Mouse (Mus musculus) megakaryocyte, embryonic 14.5 days (primary cell): ENCODE measurements around the gene Fubp1. TPM values are rescaled to one million over a fixed set of nuclear protein-coding genes. Genes with fewer than 3 reads are reported as not detected.

ENCODE experiments used
- H3K27me3 ChIP-seq: replicated peaks from 2 replicates; pipeline ENCODE3; 2012; ENCODE audit warnings: inconsistent platforms
- H3K36me3 ChIP-seq: replicated peaks from 2 replicates; pipeline ENCODE3; 2012; ENCODE audit warnings: low read length, inconsistent platforms, mixed read lengths
- H3K4me1 ChIP-seq: 2 replicates; pipeline ENCODE4 v1.6.1; 2012; ENCODE audit warnings: inconsistent platforms
- H3K4me3 ChIP-seq: replicated peaks from 2 replicates; pipeline ENCODE3; 2012; ENCODE audit warnings: moderate library complexity, mild to moderate bottlenecking, inconsistent platforms
- H3K9me3 ChIP-seq: 2 replicates; pipeline ENCODE4 v1.6.1; 2012; ENCODE audit warnings: inconsistent platforms
- FLI1 ChIP-seq: IDR thresholded peaks from 2 replicates; pipeline ENCODE4 v1.6.1; 2012; ENCODE audit warnings: low read length, inconsistent platforms, mixed read lengths
- GATA1 ChIP-seq: IDR thresholded peaks from 3 replicates; pipeline ENCODE4 v1.6.1; 2012; ENCODE audit warnings: mixed read lengths, low read length, inconsistent platforms, borderline replicate concordance
- polyA plus RNA-seq: library from polyadenylated mRNA; stranded (reverse); fragments of >175 nt; gene quantifications from 2 replicates; pipeline ENCODE4 v1.2.3, GENCODE M21; 2012; ENCODE audit warnings: low replicate concordance; ENCODE audit not compliant: insufficient read depth

Fubp1 gene
- polyA plus RNA-seq, 1 experiment = 205 TPM

DNA sequence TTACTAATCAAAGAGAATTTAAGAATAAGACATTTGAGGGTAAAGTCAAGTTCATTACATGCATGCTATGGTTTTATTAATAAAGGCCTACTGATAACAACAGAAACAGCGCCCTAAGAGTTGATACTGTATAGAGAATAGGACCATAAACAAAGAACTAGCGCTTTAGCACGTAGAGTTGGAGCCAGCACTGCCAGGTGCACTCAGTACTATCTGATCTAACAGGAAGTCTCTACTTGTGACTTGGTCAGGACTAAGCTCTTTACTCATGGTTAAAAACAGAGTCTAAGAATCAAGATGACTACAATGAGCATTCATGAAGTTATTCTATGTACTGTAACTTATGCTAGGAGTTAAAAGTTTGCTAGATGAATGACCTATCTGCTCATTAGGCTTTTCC is 5.6 kb upstream of the Fubp1 start:
- TF ChIP-seq GATA1 = no peak
- TF ChIP-seq FLI1 = no peak
- no peaks in the 10 kb centered on the region for H3K27me3 ChIP-seq
- no peak overlapping the region for H3K4me3 ChIP-seq
- peaks cover 47% of the 10 kb centered on the region for H3K4me1 ChIP-seq
- no peaks in the 10 kb centered on the region for H3K9me3 ChIP-seq
- H3K36me3 ChIP-seq = peaks cover 10% of the 10 kb centered on the region

DNA sequence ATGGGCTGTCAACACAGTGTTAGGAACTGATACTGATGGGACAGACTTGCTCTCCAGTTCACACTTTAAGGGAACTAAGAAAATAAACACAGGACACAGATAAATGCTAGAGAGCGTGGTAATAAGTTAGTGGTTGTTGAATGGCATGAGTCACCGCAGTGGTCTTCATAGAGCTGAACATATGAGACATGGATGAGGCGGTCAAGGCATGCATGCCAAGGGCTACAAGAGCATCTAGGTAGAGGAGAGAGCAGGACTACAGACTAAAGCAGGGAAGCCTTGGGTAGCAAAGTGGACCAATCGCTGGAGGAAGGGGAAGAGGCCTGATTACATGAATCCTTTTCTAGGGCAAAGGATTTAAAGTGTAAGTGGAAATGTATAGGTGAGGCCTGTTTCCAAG is 3.1 kb upstream of the Fubp1 start:
- Histone ChIP-seq H3K27me3 (no peaks in the 10 kb centered on the region), H3K9me3 (no peaks in the 10 kb centered on the region), H3K4me3 (no peak overlapping the region), H3K36me3 (peaks cover 12% of the 10 kb centered on the region), H3K4me1 (peaks cover 51% of the 10 kb centered on the region)
- TF ChIP-seq FLI1 (no peak), GATA1 (no peak)

DNA sequence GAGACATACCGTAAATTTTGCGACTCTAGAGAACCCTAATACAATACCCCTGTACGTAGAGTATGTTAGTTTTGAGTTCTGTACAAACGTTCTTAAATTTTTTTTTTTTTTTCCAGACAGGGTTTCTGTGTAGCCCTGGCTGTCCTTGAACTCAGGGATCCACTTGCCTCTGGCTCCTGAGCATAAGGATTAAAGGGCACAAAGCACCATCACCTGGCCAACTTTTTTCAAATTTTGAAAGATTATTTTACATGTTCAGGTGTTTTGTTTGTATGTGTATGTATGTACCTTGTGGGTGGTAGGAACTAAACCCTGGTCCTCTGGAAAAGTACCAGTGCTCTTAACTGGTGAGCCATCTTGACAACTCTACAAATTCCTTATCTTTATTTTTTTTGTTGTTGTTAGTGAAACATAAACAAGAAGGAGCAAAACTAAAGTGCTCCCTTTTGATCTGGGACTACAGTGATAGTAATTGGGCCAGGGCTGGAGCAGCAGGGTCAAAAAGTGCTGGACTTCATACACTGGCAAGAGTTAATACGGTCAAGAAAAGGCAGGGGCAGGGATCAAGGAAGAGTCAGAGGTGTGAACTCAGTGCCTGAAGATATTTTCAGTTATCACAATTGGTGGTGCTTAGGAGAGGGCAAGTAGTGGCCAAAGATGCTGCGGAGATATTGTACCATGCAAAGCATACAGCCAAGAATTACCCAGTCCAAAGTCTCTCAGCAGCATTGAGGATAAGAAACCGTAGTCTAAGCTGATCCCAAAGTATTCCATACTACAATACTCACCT is 1.9 kb upstream of the Fubp1 start:
- Histone ChIP-seq H3K4me3 (peak overlapping the region; percentile 34), H3K9me3 (no peaks in the 10 kb centered on the region), H3K27me3 (no peaks in the 10 kb centered on the region), H3K36me3 (peaks cover 16% of the 10 kb centered on the region), H3K4me1 (peaks cover 61% of the 10 kb centered on the region)
- no peak for TF ChIP-seq FLI1

DNA sequence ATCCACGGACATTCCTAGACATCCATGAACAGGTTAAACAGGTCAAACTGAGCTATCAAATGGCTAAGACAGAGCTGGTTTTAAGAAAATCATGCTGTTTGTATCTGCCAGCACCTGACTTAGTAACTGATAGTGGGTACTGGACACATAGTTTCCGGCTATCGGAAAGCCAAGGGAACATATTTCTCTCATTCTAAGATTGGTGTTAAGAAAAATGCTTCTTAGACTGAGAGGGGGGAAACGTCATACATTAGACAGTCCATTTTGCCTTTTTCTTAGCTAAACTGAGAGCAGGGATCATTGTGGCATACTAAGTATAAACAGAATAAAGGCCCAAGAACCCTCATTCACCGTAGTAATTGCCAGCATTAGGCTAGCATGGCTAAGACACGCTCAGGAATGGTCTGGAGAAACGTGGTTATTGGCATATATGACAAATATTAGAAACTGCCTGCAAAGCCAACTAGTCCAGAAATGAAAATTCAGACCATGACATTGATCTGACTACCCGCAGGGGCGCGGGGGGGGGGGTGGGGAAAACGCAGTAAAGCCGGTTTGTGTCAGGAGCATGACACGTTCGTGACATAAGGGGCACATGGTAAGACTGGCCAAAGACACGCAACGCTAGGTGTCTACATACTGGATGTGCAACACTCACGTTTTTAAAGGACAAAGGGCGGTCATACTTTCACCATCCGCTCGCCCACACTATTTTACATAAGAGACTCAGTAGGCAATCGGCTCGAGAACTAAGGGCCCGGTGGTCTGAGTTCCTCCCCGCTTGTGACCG is 850 bp upstream of the Fubp1 start:
- Histone ChIP-seq H3K27me3 (no peaks in the 10 kb centered on the region), H3K4me1 (peaks cover 53% of the 10 kb centered on the region), H3K4me3 (peak overlapping the region; percentile 98), H3K36me3 (peaks cover 16% of the 10 kb centered on the region), H3K9me3 (no peaks in the 10 kb centered on the region)
- TF ChIP-seq GATA1 = no peak
- TF ChIP-seq FLI1 = no peak

DNA sequence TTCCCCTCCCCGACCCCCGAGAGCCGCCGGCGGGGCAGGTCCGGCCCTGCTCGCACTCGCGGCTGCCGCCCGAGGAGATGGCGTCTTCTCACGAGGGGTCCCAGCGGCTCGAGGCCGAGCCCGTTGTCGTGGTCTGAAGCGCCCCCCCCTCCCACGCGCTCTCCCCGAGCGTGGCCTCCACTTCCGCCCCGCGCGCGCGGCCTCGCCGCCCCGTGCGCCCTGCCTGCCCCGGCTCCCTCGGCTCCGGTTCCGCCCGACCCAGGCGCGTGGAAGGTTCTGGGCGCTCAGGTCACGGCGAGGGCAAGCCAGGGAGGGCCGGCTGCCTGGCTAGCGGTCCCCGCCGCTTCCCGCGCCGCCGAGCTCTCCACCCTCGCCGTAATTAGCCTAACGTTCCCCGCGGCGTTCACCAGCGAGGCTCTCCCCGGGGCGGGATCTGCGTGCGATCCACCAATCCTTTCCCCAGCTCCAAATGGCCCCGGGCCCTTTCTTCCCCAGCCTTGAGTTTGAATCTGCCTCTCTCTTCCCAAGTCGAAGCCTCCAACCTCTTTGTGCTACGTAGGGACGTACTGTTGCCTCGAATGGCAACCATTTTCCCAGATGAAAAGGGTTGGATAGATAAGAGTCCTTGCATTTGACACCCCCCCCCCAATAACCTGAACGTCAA is 638 bp downstream of the Fubp1 start:
- Histone ChIP-seq H3K36me3 (peaks cover 30% of the 10 kb centered on the region), H3K4me3 (peak overlapping the region; percentile 98), H3K9me3 (no peaks in the 10 kb centered on the region), H3K4me1 (peaks cover 49% of the 10 kb centered on the region), H3K27me3 (no peaks in the 10 kb centered on the region)
- no peak for TF ChIP-seq FLI1

DNA sequence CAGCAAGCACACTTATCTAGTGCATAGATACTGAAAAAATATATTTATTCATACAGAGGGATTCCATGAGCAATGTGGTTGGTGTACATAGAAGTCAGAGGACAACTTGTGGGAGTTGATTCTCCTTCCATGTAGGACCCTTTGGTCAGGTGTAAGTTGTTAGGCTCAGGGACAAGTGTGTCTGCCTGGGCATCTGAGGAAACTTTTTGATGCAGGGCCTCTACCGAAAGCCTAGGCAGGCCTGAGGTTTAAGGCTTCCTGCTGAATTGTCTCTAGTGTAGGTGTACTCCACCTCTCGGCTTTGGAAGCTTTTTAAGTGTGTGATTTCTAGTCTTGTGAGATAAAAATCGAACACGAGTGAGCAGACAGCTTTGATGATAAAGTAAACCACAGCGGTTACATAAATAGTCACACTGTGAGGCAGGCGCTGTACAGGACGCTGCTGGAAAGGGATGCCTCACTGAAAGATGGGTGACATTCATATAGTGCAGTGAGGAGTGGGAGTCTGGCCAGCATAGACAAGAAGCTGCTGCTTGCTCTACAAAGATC is 1.6 kb downstream of the Fubp1 start:
- Histone ChIP-seq H3K36me3 (peaks cover 38% of the 10 kb centered on the region), H3K9me3 (no peaks in the 10 kb centered on the region), H3K27me3 (no peaks in the 10 kb centered on the region), H3K4me3 (peak overlapping the region; percentile 98), H3K4me1 (peaks cover 44% of the 10 kb centered on the region)
- TF ChIP-seq GATA1 (no peak), FLI1 (no peak)

DNA sequence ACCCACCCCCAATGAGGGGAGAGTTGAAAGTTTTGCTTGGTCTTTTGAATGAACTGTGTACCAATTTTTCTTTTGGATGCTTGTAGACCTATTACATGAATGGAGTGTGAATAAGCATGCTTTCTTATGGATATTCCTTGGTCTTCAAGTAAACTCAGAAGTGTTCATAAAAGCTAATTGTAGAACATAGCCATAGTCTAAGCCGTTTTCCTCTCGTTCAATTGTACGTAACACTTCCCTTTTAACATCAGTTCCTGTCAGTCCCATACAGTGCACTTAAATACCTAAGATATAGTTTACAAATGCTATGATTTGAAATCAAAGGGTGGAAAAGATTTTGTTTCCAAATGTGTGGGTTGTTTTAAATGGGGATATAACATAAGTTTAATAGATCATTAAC is 3.2 kb downstream of the Fubp1 start:
- Histone ChIP-seq H3K27me3 (no peaks in the 10 kb centered on the region), H3K4me1 (peaks cover 30% of the 10 kb centered on the region), H3K36me3 (peaks cover 44% of the 10 kb centered on the region), H3K9me3 (no peaks in the 10 kb centered on the region), H3K4me3 (peak overlapping the region; percentile 38)
- TF ChIP-seq GATA1 (no peak), FLI1 (no peak)

DNA sequence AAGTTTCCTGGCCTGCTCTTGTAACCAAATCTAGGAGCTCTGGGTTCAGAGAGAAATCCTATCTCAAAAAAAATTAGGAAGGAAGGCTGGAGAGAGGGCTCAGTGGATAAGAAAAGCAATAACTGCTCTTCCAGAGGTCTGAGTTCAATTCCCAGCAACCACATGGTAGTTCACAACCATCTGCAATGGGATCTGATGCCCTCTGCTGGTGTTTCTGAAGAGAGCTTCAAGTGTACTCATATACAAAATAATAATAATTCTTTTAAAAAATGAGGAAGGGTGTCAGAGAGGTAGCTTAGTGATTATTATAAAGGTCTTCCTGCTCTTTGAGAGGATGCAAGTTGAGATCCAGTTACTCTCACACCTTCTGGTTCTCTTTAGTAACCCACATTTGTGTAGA is 14.7 kb downstream of the Fubp1 start:
- no peak for TF ChIP-seq GATA1
- TF ChIP-seq FLI1 = no peak
- Histone ChIP-seq H3K9me3 (no peaks in the 10 kb centered on the region), H3K4me3 (no peak overlapping the region), H3K4me1 (no peaks in the 10 kb centered on the region), H3K36me3 (peaks cover 99% of the 10 kb centered on the region), H3K27me3 (no peaks in the 10 kb centered on the region)

DNA sequence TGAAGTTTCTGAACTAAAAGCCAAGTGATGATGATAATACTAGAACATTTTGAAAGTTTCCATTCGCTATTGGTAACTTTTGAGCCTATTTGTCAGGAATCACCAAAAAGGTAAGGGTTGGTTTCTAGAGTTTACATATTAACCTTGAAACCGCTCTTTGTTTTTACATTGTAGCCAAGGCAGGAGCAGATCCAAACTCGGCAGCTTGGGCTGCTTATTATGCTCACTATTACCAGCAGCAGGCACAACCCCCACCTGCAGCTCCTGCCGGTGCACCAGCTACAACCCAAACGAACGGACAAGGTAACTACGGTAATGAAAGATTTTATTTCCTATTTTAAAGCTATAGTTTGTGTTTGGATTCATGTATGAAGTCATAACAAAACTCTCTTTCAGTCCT is 15.7 kb downstream of the Fubp1 start:
- H3K27me3 ChIP-seq = no peaks in the 10 kb centered on the region
- H3K9me3 ChIP-seq = no peaks in the 10 kb centered on the region
- H3K4me1 ChIP-seq = no peaks in the 10 kb centered on the region
- TF ChIP-seq FLI1 (no peak), GATA1 (no peak)
- H3K4me3 ChIP-seq = no peak overlapping the region
- H3K36me3 ChIP-seq = peaks cover 98% of the 10 kb centered on the region
